Mouse (Mus musculus): ENCODE results near the gene Ifit3b. TPM values are rescaled to one million over a fixed set of nuclear protein-coding genes. Genes with fewer than 3 reads are reported as not detected.
"Not testable (repeated sequence)": the region's sequence is repeated elsewhere in the genome, so short reads cannot be mapped to it uniquely, and the experiment has no call there.

Gene Ifit3b
- polyA plus RNA-seq, 1 experiment from 2014 or later = 1.8 TPM

DNA sequence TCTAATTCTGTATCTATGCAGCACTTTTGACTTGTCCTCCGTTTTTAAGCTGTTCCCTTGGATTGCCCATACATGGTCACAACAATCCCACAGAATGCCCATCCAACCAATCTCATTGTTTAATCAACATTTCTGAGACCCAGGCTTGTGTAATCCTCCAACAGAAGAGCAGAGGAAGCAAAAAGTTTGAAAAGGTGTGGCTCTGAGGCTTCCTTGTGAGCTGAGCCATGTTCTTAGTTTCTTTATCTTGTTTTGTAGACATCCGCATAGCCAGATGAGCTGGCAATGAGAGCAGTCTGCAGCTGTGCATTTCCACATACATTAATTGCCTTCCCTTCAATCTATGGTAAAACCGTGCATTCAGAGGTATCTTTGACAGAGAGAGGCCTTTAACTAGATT lies 2.3 kb upstream of the Ifit3b start:
- H3K9ac ChIP-seq (replicated peaks; ENCODE audit: low read length) = no peak overlapping the region
- no peaks in the 10 kb centered on the region for H3K36me3 ChIP-seq (ENCODE audit: insufficient read depth, low read length)
- H3K27me3 ChIP-seq (ENCODE audit: insufficient read depth, low read length) = no peaks in the 10 kb centered on the region
- peaks cover 7% of the 10 kb centered on the region for H3K4me1 ChIP-seq (ENCODE audit: insufficient read depth, low read length)
- WGBS = 92% methylated on average over 3 of the region's 3 CpGs
- ATAC-seq (ENCODE audit: low FRiP score, low TSS enrichment) = no peak
- no peaks in the 10 kb centered on the region for H3K9me3 ChIP-seq (ENCODE audit: low read length)
- no peak overlapping the region for H3K4me3 ChIP-seq (ENCODE audit: low read length)
- H3K4me2 ChIP-seq (replicated peaks; ENCODE audit: low read depth, low read length) = no peak overlapping the region
- H3K27ac ChIP-seq (ENCODE audit: low read length) = no peak overlapping the region

DNA sequence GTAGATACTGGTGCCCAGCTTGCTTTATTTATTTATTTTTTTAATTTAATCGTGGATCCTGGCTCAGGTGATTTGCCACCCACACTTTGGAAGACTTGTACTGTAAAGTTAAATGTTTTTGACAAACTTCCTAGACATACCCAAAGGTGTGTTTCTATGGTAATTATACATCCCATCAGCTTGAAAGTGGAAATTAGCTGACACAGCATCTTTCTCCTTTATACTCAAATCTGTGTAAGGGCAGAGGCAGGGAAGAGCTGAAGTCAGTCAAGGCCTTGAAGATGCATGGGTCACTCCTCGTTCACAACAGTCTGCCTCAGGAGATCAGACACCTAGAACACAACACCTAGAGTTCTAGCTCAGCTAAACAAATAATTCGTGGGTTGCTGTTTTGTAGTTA lies 2.3 kb downstream of the Ifit3b start:
- not testable (repeated sequence) for H3K9me3 ChIP-seq (ENCODE audit: low read length); H3K36me3 ChIP-seq (ENCODE audit: insufficient read depth, low read length); H3K4me3 ChIP-seq (ENCODE audit: low read length); H3K27me3 ChIP-seq (ENCODE audit: insufficient read depth, low read length); H3K9ac ChIP-seq (replicated peaks; ENCODE audit: low read length); H3K4me1 ChIP-seq (ENCODE audit: insufficient read depth, low read length); ATAC-seq (ENCODE audit: low FRiP score, low TSS enrichment); H3K4me2 ChIP-seq (replicated peaks; ENCODE audit: low read depth, low read length); H3K27ac ChIP-seq (ENCODE audit: low read length)
- WGBS = 83% methylated on average over 3 of the region's 3 CpGs

DNA sequence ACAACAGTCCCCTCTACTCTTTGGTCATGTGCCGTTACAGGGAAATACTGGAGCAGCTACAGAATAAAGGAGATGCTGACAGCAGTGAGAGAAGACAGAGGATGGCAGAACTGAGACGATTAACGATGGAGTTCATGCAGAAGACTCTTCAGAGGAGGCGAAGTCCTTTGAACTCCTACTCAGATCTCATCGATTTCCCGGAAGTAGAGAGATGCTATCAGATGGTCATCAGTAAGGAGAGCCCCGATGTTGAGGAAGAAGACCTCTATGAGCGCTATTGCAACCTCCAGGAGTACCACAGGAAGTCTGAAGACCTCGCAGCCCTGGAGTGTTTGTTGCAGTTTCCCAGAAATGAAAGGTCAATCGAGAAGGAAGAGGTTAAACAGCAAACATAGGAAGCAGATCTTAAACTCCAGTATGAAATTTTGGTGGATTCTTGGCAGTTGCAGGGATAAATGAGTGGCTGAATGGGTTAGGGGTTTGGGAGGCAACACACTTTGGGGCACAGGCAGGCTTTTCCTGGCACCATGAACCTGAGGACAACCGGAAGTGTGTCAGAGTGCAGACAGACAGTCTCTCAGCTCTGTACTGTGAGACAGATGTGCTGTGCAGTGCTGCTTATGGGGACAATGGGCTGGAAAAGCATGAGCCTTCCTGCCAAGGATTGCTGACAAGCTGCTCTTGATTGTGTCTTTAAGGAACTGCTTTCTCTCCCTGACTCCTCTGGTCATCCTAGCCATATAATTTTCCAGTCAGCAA lies 4.7 kb downstream of the Ifit3b start:
- H3K4me1 ChIP-seq (ENCODE audit: insufficient read depth, low read length); H3K4me2 ChIP-seq (replicated peaks; ENCODE audit: low read depth, low read length); H3K27ac ChIP-seq (ENCODE audit: low read length); H3K9me3 ChIP-seq (ENCODE audit: low read length); ATAC-seq (ENCODE audit: low FRiP score, low TSS enrichment); H3K4me3 ChIP-seq (ENCODE audit: low read length); H3K9ac ChIP-seq (replicated peaks; ENCODE audit: low read length); H3K36me3 ChIP-seq (ENCODE audit: insufficient read depth, low read length); H3K27me3 ChIP-seq (ENCODE audit: insufficient read depth, low read length): not testable (repeated sequence)
- 81% methylated on average over 3 of the region's 11 CpGs for WGBS

GRCm38 (mm10) chr19:34620871-34621270 lies 13.1 kb downstream of the Ifit3b start:
- Histone ChIP-seq H3K4me3 (ENCODE audit: low read length) (no peak overlapping the region), H3K36me3 (ENCODE audit: insufficient read depth, low read length) (no peaks in the 10 kb centered on the region), H3K4me2 (replicated peaks; ENCODE audit: low read depth, low read length) (no peak overlapping the region), H3K27me3 (ENCODE audit: insufficient read depth, low read length) (no peaks in the 10 kb centered on the region), H3K9me3 (ENCODE audit: low read length) (no peaks in the 10 kb centered on the region), H3K4me1 (ENCODE audit: insufficient read depth, low read length) (no peaks in the 10 kb centered on the region), H3K9ac (replicated peaks; ENCODE audit: low read length) (no peak overlapping the region), H3K27ac (ENCODE audit: low read length) (no peak overlapping the region)
- ATAC-seq (ENCODE audit: low FRiP score, low TSS enrichment) = no peak
- WGBS = 92% methylated on average over 5 of the region's 5 CpGs

DNA sequence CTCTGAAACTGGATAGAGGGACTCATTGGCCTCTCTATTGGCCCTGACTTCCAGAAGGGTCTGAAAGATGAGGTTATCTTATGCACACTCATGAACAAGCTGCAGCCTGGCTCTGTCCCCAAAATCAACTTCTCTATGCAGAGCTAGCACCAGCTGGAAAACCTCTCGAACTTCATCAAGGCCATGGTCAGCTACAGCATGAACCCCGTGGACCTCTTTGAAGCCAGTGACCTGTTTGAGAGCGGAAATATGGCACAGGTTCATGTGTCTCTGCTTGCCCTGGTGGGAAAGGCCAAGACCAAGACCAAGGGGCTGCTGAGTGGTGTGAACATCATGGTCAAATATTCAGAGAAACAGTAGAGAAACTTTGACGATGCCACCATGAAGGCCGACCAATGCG lies 16.0 kb downstream of the Ifit3b start:
- no peak for ATAC-seq (ENCODE audit: low FRiP score, low TSS enrichment)
- Histone ChIP-seq H3K4me2 (replicated peaks; ENCODE audit: low read depth, low read length) (no peak overlapping the region), H3K36me3 (ENCODE audit: insufficient read depth, low read length) (no peaks in the 10 kb centered on the region), H3K4me1 (ENCODE audit: insufficient read depth, low read length) (no peaks in the 10 kb centered on the region), H3K4me3 (ENCODE audit: low read length) (no peak overlapping the region), H3K27ac (ENCODE audit: low read length) (no peak overlapping the region), H3K9ac (replicated peaks; ENCODE audit: low read length) (no peak overlapping the region), H3K27me3 (ENCODE audit: insufficient read depth, low read length) (no peaks in the 10 kb centered on the region), H3K9me3 (ENCODE audit: low read length) (no peaks in the 10 kb centered on the region)
- 89% methylated on average over 6 of the region's 6 CpGs for WGBS

DNA sequence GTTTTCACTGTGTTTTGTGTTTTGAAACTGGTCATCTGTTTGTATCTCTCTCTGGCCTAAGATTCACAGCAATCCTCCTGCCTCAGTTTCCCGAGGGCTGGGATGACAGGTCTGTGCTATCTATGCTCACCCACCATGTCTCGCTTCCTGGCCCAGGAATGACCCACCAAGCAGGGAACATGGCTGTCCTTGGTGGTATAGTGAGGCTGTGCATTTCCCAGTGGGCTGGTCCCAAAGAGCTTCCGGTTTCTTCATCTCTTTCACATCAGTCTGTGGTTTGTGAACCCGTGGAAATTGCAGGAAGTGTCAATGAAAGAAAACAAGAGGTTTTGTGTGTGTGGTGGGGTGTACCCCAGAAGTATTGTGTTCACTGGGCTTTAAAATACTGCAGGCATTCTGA lies 16.9 kb downstream of the Ifit3b start:
- no peaks in the 10 kb centered on the region for H3K36me3 ChIP-seq (ENCODE audit: insufficient read depth, low read length)
- no peak for ATAC-seq (ENCODE audit: low FRiP score, low TSS enrichment)
- H3K9me3 ChIP-seq (ENCODE audit: low read length) = no peaks in the 10 kb centered on the region
- no peaks in the 10 kb centered on the region for H3K4me1 ChIP-seq (ENCODE audit: insufficient read depth, low read length)
- WGBS = 79% methylated on average over 4 of the region's 4 CpGs
- H3K27ac ChIP-seq (ENCODE audit: low read length) = no peak overlapping the region
- H3K9ac ChIP-seq (replicated peaks; ENCODE audit: low read length) = no peak overlapping the region
- H3K4me2 ChIP-seq (replicated peaks; ENCODE audit: low read depth, low read length) = no peak overlapping the region
- no peak overlapping the region for H3K4me3 ChIP-seq (ENCODE audit: low read length)
- H3K27me3 ChIP-seq (ENCODE audit: insufficient read depth, low read length) = no peaks in the 10 kb centered on the region

DNA sequence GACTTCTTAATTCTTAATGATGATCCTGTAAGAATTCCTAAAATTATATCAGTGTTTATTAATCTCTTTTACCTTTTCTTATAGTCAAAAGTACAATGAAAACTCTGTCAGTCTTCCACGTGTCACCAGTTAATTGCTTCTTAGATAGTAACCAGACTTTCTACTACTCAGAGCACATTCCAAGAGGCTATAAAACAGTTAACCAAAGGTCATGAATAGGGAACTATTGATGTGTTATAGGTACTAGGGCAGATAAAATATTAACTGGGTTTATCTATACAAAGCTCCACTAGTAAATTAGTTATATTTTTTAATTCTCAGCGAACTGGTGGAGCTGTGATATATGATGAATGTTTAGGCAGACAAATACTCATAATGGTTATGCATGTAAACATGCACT lies 19.7 kb downstream of the Ifit3b start:
- no peak overlapping the region for H3K9ac ChIP-seq (replicated peaks; ENCODE audit: low read length)
- H3K27ac ChIP-seq (ENCODE audit: low read length) = no peak overlapping the region
- no peak overlapping the region for H3K4me3 ChIP-seq (ENCODE audit: low read length)
- H3K4me2 ChIP-seq (replicated peaks; ENCODE audit: low read depth, low read length) = no peak overlapping the region
- H3K27me3 ChIP-seq (ENCODE audit: insufficient read depth, low read length) = no peaks in the 10 kb centered on the region
- no peaks in the 10 kb centered on the region for H3K4me1 ChIP-seq (ENCODE audit: insufficient read depth, low read length)
- no peaks in the 10 kb centered on the region for H3K9me3 ChIP-seq (ENCODE audit: low read length)
- no peaks in the 10 kb centered on the region for H3K36me3 ChIP-seq (ENCODE audit: insufficient read depth, low read length)
- 63% methylated on average over 2 of the region's 2 CpGs for WGBS
- ATAC-seq (ENCODE audit: low FRiP score, low TSS enrichment) = no peak

- H3K9ac ChIP-seq (replicated peaks; ENCODE audit: low read length) = no peak overlapping the region
- no peaks in the 10 kb centered on the region for H3K9me3 ChIP-seq (ENCODE audit: low read length)
- H3K4me2 ChIP-seq (replicated peaks; ENCODE audit: low read depth, low read length) = no peak overlapping the region
- no peaks in the 10 kb centered on the region for H3K36me3 ChIP-seq (ENCODE audit: insufficient read depth, low read length)
- no peak overlapping the region for H3K27ac ChIP-seq (ENCODE audit: low read length)
- no peaks in the 10 kb centered on the region for H3K4me1 ChIP-seq (ENCODE audit: insufficient read depth, low read length)
- no peaks in the 10 kb centered on the region for H3K27me3 ChIP-seq (ENCODE audit: insufficient read depth, low read length)
- H3K4me3 ChIP-seq (ENCODE audit: low read length) = no peak overlapping the region
- ATAC-seq (ENCODE audit: low FRiP score, low TSS enrichment) = no peak
Measured at GRCm38 (mm10) chr19:34631487-34631886, 23.7 kb downstream of the Ifit3b start.

- ATAC-seq (ENCODE audit: low FRiP score, low TSS enrichment) = no peak
- H3K4me3 ChIP-seq (ENCODE audit: low read length) = no peak overlapping the region
- no peak overlapping the region for H3K27ac ChIP-seq (ENCODE audit: low read length)
- no peaks in the 10 kb centered on the region for H3K36me3 ChIP-seq (ENCODE audit: insufficient read depth, low read length)
- no peak overlapping the region for H3K4me2 ChIP-seq (replicated peaks; ENCODE audit: low read depth, low read length)
- WGBS = 58% methylated on average over 2 of the region's 2 CpGs
- H3K9ac ChIP-seq (replicated peaks; ENCODE audit: low read length) = no peak overlapping the region
- no peaks in the 10 kb centered on the region for H3K4me1 ChIP-seq (ENCODE audit: insufficient read depth, low read length)
- no peaks in the 10 kb centered on the region; the same call in 1 of the 2 replicates for H3K27me3 ChIP-seq (ENCODE audit: insufficient read depth, low read length)
- H3K9me3 ChIP-seq (ENCODE audit: low read length) = no peaks in the 10 kb centered on the region
Measured at GRCm38 (mm10) chr19:34633484-34633883, 25.7 kb downstream of the Ifit3b start.

GRCm38 (mm10) chr19:34636933-34637557 lies 29.3 kb downstream of the Ifit3b start:
- H3K9ac ChIP-seq (replicated peaks; ENCODE audit: low read length) = no peak overlapping the region
- no peak overlapping the region for H3K27ac ChIP-seq (ENCODE audit: low read length)
- H3K9me3 ChIP-seq (ENCODE audit: low read length) = no peaks in the 10 kb centered on the region
- H3K27me3 ChIP-seq (ENCODE audit: insufficient read depth, low read length) = no peaks in the 10 kb centered on the region; the same call in 1 of the 2 replicates
- H3K36me3 ChIP-seq (ENCODE audit: insufficient read depth, low read length) = no peaks in the 10 kb centered on the region
- no peaks in the 10 kb centered on the region for H3K4me1 ChIP-seq (ENCODE audit: insufficient read depth, low read length)
- ATAC-seq (ENCODE audit: low FRiP score, low TSS enrichment) = peak; percentile 84; the same call in 1 of the 2 replicates
- H3K4me3 ChIP-seq (ENCODE audit: low read length) = no peak overlapping the region
- no peak overlapping the region for H3K4me2 ChIP-seq (replicated peaks; ENCODE audit: low read depth, low read length)
- 7% methylated on average over 3 of the region's 3 CpGs for WGBS
